Mouse (Mus musculus) bone marrow macrophage, adult 2 months (primary cell): ENCODE measurements around the gene Oosp2.

Source experiments
- CTCF ChIP-seq: IDR thresholded peaks from 2 replicates; pipeline ENCODE4 v1.5.1; 2012; ENCODE audit warnings: low read depth, mild to moderate bottlenecking, low read length, moderate library complexity
- POLR2A ChIP-seq: IDR thresholded peaks from 2 replicates; pipeline ENCODE4 v1.6.1; 2012; ENCODE audit warnings: mild to moderate bottlenecking, low read depth, low read length, borderline replicate concordance

DNA sequence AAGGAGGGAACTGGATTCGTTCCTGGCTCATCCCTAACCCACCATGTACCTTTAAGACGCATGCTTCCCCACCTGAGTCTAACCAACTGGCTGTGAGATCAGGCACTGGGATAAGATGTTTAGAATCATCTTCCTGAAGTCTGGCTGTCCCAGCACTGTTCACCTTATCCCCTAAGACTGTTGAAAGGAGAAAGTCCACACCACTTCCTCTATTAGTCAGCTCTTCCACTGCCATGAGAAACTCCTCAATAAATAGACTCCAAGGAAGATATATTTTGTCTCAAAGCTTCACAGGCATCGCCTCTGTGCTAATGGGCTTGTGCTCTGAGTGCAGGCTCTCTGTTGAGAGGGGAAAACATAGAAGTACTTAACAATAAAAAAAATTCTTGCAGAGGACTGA, 14.2 kb downstream of the Oosp2 start:
- TF ChIP-seq CTCF (no peak), POLR2A (no peak)
